Mouse (Mus musculus): Measurements from ENCODE around the gene Mtmr3. TPM values are rescaled to one million over a fixed set of nuclear protein-coding genes. Genes with fewer than 3 reads are reported as not detected.

The Mtmr3 gene
- total and polyA plus RNA-seq, 2 experiments, result 12.4 to 19.4 TPM

- no peak overlapping the region for H3K27ac ChIP-seq (replicated peaks; ENCODE audit: insufficient read depth, low read depth, low read length)
- WGBS, result 90% methylated on average over 1 of the region's 1 CpGs
- H3K36me3 ChIP-seq (ENCODE audit: control insufficient read depth, insufficient read depth, low read length), result no peaks in the 10 kb centered on the region
- no peak for TF ChIP-seq POLR2A (IDR thresholded peaks at IDR 0.05; ENCODE audit: extremely low read depth, insufficient read depth, low read length)
- TF ChIP-seq CTCF (IDR thresholded peaks at IDR 0.05; ENCODE audit: low read depth, low read length), result no peak
- no peak overlapping the region for H3K4me3 ChIP-seq (ENCODE audit: insufficient read depth, low read depth, low read length)
- no peaks in the 10 kb centered on the region for H3K79me2 ChIP-seq (ENCODE audit: control insufficient read depth, insufficient read depth, low read length)
- no peaks in the 10 kb centered on the region for H3K27me3 ChIP-seq (ENCODE audit: control insufficient read depth, insufficient read depth, low read length)
- no peaks in the 10 kb centered on the region for H3K4me1 ChIP-seq (ENCODE audit: control insufficient read depth, insufficient read depth, low read length)
- no peak for DNase-seq (ENCODE audit: extremely low read depth, low read depth, low spot score)
- H3K9ac ChIP-seq (ENCODE audit: low read depth, low read length), result no peak overlapping the region
Observed at GRCm38 (mm10) chr11:4437318-4437717, 157.3 kb downstream of the Mtmr3 start.

- H3K27ac ChIP-seq (replicated peaks; ENCODE audit: insufficient read depth, low read depth, low read length), result no peak overlapping the region
- peak; percentile 57 for DNase-seq (ENCODE audit: extremely low read depth, low read depth, low spot score)
- H3K4me1 ChIP-seq (ENCODE audit: control insufficient read depth, insufficient read depth, low read length), result no peaks in the 10 kb centered on the region
- no peaks in the 10 kb centered on the region for H3K36me3 ChIP-seq (ENCODE audit: control insufficient read depth, insufficient read depth, low read length)
- WGBS, result 80% methylated on average over 3 of the region's 3 CpGs
- no peak for TF ChIP-seq POLR2A (IDR thresholded peaks at IDR 0.05; ENCODE audit: extremely low read depth, insufficient read depth, low read length)
- TF ChIP-seq CTCF (IDR thresholded peaks at IDR 0.05; ENCODE audit: low read depth, low read length), result no peak
- H3K79me2 ChIP-seq (ENCODE audit: control insufficient read depth, insufficient read depth, low read length), result no peaks in the 10 kb centered on the region
- H3K27me3 ChIP-seq (ENCODE audit: control insufficient read depth, insufficient read depth, low read length), result no peaks in the 10 kb centered on the region
- H3K9ac ChIP-seq (ENCODE audit: low read depth, low read length), result no peak overlapping the region
- H3K4me3 ChIP-seq (ENCODE audit: insufficient read depth, low read depth, low read length), result no peak overlapping the region
Observed at GRCm38 (mm10) chr11:4436631-4437030, 158.0 kb downstream of the Mtmr3 start.

GRCm38 (mm10) chr11:4434461-4434860 is 160.2 kb downstream of the Mtmr3 start:
- DNase-seq (ENCODE audit: extremely low read depth, low read depth, low spot score), result peak; percentile 17
- 61% methylated on average over 4 of the region's 4 CpGs for WGBS
- H3K4me1 ChIP-seq (ENCODE audit: control insufficient read depth, insufficient read depth, low read length), result no peaks in the 10 kb centered on the region

More at GRCm38 (mm10) chr11:4434461-4434860, 160.2 kb downstream of the Mtmr3 start:
- Histone ChIP-seq H3K36me3 (ENCODE audit: control insufficient read depth, insufficient read depth, low read length) (no peaks in the 10 kb centered on the region), H3K27me3 (ENCODE audit: control insufficient read depth, insufficient read depth, low read length) (no peaks in the 10 kb centered on the region), H3K9ac (ENCODE audit: low read depth, low read length) (no peak overlapping the region), H3K79me2 (ENCODE audit: control insufficient read depth, insufficient read depth, low read length) (no peaks in the 10 kb centered on the region), H3K4me3 (ENCODE audit: insufficient read depth, low read depth, low read length) (no peak overlapping the region), H3K27ac (replicated peaks; ENCODE audit: insufficient read depth, low read depth, low read length) (no peak overlapping the region)
- TF ChIP-seq POLR2A (IDR thresholded peaks at IDR 0.05; ENCODE audit: extremely low read depth, insufficient read depth, low read length), result no peak
- no peak for TF ChIP-seq CTCF (IDR thresholded peaks at IDR 0.05; ENCODE audit: low read depth, low read length)

Other genes starting within 250 kb of the Mtmr3 start
- 0.07 and 1.0 TPM in 2 replicates for gene Hormad2, start 153.8 kb downstream of the Mtmr3 start, total RNA-seq (2014; rRNA removed)
- gene Hormad2, start 153.8 kb downstream of the Mtmr3 start, polyA plus RNA-seq (2012; rRNA removed), result 0.12 and 0.31 TPM in 2 replicates
- not detected in 2 replicates for gene Gm11032, start 25.2 kb upstream of the Mtmr3 start, total RNA-seq (2014; rRNA removed)
- not detected in 2 replicates for gene Gm11032, start 25.2 kb upstream of the Mtmr3 start, polyA plus RNA-seq (2012; rRNA removed)
- 8.5 and 12.4 TPM in 2 replicates for gene Ascc2, start 42.9 kb upstream of the Mtmr3 start, total RNA-seq (2014; rRNA removed)
- 9.7 and 9.9 TPM in 2 replicates for gene Ascc2, start 42.9 kb upstream of the Mtmr3 start, polyA plus RNA-seq (2012; rRNA removed)
- gene Uqcr10, start 109.5 kb upstream of the Mtmr3 start, total RNA-seq (2014; rRNA removed), result 702 and 886 TPM in 2 replicates
- 568 and 709 TPM in 2 replicates for gene Uqcr10, start 109.5 kb upstream of the Mtmr3 start, polyA plus RNA-seq (2012; rRNA removed)
- 3.6 and 5.1 TPM in 2 replicates for gene Zmat5, start 109.8 kb upstream of the Mtmr3 start, total RNA-seq (2014; rRNA removed)
- 13.8 and 17.5 TPM in 2 replicates for gene Zmat5, start 109.8 kb upstream of the Mtmr3 start, polyA plus RNA-seq (2012; rRNA removed)
- gene Cabp7, start 151.9 kb upstream of the Mtmr3 start, total RNA-seq (2014; rRNA removed), result not detected in 2 replicates
- not detected in 2 replicates for gene Cabp7, start 151.9 kb upstream of the Mtmr3 start, polyA plus RNA-seq (2012; rRNA removed)

Data from liver, adult 2 months (tissue).